Mouse (Mus musculus) brain, embryonic 18.5 days (tissue): ENCODE data around the gene Btbd35f24.
"Not testable (repeated sequence)": the region's sequence is repeated elsewhere in the genome, so short reads cannot be mapped to it uniquely, and the experiment has no call there.

Experiments used
- DNase-seq: peaks from one replicate; pipeline ENCODE4 v3.0.0-alpha.2; 2012; ENCODE audit warnings: low read depth, low spot score

The Btbd35f24 gene

DNA sequence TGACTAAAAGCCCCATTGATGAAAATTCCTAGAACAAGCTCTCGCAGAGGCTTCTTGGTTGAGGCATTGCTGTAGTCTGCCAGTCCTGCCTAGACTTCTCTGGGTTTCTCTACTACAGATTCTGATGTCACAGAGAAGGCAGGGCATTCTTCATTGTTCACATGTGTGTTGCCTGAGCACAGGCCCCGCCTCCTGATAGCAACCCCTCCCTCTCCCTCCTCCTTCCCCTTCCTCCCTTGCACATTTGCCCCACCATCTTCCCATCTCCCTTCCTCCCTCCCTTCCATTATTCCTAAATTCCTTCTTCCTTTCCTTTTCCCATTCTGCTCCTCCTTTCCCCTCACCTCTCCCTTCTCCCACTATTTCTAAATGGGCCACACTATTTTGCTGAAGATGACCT lies at the start of gene Btbd35f24:
TSS of gene Btbd35f24 (minus strand) at position 101 of the 400 bp plus-strand sequence.
- DNase-seq, result not testable (repeated sequence)
